Mouse (Mus musculus): Measurements from ENCODE around the gene Isy1.
"Not testable (repeated sequence)": the region's sequence is repeated elsewhere in the genome, so short reads cannot be mapped to it uniquely, and the experiment has no call there.

The Isy1 gene

DNA sequence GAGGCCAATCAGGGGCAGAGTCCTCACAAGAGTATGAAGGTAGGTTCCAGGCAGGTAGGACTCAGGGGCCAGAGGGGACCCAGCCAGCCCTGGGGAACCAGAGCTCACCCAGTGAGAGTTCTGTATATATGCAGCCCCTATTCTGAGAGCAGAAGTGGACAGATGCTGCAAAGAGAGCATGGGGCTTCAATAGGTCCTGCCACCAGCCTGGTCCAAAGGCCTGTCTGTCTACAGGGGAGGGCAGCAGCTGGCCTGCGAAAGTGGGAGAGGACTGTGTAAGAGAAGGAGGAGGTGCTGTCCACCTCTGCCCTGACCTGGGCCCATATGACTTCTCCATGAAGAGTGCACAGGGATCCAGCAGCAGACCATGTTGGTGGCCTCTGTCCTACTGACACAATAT is 61.9 kb downstream of the Isy1 start:
- no peak for DNase-seq (ENCODE audit: low read depth)

DNA sequence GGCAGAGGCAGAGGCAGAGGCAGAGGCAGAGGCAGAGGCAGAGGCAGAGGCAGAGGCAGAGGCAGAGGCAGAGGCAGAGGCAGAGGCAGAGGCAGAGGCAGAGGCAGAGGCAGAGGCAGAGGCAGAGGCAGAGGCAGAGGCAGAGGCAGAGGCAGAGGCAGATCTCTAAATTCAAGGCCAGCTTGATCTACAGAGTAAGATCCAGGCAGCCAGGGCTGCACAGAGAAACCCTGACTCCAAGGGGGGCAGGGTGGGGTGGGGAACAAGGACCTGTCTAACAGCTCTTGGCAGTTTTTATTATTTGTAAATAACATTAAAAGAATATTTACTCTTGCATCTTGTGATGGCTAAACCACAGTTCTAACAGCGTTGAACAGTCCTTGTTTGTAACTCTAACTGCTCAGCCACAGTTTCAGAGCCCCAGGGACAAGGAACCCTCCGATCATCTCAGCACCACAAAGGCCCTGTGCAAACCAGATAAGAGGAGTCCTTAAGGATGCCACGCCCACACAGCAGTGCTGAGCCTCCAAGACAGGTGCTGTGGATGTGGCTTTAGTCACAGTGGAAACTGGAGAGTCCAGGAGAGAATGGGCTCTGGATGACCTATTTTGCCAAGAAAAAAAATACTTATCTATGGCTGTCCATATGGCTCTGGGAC is 62.9 kb downstream of the Isy1 start:
- peak; percentile 94 for DNase-seq (ENCODE audit: low read depth)

DNA sequence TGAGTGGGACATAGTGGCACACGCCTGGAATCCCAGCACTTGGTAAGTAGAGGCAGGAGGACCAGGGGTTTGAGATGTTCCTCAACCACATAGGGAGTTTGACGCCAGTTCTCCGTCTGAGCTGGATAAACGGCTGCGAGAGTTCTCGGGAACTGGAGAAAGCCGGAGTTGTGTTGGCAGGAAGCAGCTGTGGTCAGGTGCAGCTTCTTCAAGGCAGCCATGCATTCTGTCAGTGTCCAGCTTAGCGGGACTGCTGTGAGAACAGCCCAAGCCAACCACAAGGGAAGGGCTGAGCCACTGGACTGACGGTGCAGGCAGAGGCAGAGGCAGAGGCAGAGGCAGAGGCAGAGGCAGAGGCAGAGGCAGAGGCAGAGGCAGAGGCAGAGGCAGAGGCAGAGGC is 63.7 kb downstream of the Isy1 start:
- no peak for DNase-seq (ENCODE audit: low read depth)

DNA sequence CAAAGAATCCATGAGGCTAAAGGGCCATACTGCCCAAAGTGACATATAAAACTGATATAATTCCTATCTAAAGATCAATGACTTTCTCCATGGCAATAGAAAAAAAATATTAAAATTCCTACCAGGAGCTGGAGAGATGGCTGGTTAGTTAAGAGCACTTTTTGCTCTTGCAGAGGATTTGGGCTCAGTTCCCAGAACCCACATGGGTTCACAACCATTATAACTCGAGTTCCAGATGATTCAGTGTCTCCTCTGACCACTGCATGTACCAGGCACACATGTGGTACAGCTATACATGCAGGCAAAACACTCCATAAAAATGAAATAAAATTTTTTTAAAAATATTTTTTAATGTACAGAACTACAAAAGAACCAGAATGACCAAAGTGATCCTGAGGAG is 64.1 kb downstream of the Isy1 start:
- no peak for DNase-seq (ENCODE audit: low read depth)

DNA sequence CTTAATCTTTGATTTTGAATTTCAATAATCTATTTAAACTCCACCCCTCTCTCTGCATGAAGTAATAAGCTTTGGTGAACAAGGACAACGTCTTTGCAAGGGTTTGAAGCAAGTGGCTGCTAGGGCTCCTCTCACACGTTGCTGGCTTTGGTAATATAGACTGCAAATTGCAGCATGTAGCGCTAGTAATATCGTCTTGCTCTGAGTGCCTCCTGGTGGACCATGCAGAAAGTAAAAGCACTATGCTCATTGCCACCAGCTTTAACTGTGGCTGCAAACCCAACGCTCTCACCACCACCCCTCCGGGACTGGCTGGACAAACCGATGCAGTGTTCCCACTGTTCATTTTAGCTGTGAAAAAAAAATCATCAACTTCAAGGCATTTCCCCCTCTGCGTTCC is 68.0 kb downstream of the Isy1 start:
- no peak for DNase-seq (ENCODE audit: low read depth)

DNA sequence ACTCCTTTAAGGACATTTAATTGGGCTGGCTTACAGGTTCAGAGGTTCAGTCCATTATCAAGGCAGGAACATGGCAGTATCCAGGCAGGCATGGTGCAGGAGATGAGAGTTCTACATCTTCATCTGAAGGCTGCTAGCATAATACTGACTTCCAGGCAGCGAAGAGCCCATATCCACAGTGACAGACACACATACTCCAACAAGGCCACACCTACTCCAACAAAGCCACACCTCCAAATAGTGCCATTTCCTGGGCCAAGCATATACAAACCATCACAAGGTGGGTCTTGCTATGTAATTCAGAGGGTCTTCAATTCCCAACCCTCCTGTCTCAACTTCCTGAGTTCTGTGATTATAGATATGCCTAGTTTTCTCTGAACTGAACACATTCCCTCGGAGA is 74.3 kb downstream of the Isy1 start:
- DNase-seq (ENCODE audit: low read depth), result not testable (repeated sequence)
